Comparison of ENCODE assay signal across 11 mouse cellular contexts in the genomic region with DNA sequence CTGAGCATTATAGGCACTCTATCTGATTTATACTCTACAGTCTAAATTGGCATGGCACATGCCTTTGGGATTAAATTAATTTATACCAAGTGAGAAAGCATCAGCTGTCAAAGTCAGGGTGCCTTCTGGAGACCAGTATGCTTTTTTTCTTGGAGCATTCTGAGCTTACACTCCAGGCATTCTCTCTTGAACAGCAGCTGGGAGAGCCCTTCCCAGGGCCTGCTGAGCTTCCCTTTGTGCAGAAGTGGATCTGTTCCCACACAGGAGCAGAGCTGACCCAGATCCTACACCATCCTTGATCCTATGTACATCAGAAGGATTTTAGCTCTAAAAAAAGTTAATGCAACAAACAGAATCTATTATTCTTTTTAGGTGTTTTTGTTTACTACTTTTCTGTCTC. TPM values are rescaled to one million over a fixed set of nuclear protein-coding genes. Genes with fewer than 3 reads are reported as not detected.
DNase-seq lines count a peak whose midpoint lies in the region; ATAC-seq and TF ChIP-seq lines count a peak whose summit lies in the region.
"Had no signal": no experiment of that assay in that cellular context is flagged by ENCODE, and none has a peak within 500 bp of the region (broad histone marks: within the 10 kb centered on the region; RNA-seq: fewer than 3 reads in every experiment).

No protein-coding gene starts in this region.

- no peak overlapping the region for H3K4me2 ChIP-seq in hindbrain, embryonic 15.5 days
- no peak overlapping the region for H3K4me2 ChIP-seq in midbrain, postnatal 0 days (ENCODE audit: low read depth, low read length, poor library complexity, severe bottlenecking)
- H3K4me2 ChIP-seq: embryonic facial prominence, embryonic 13.5 days; lung, embryonic 15.5 days had no signal

- 0 out of 2 replicates have a peak overlapping the region, but pooled peaks have one; percentile 20 for H3K27ac ChIP-seq in hindbrain, embryonic 15.5 days (replicated peaks)
- no peak overlapping the region for H3K27ac ChIP-seq in midbrain, postnatal 0 days (ENCODE audit: low read depth, low read length)
- H3K27ac ChIP-seq: embryonic facial prominence, embryonic 13.5 days; lung, embryonic 15.5 days had no signal

- TF ChIP-seq POLR2A in lung, adult 2 months (IDR thresholded peaks at IDR 0.05; ENCODE audit: borderline replicate concordance, extremely low read depth, low read depth, low read length) = no peak

- intact Hi-C loops in heart, postnatal 36 days (cut with DNase I) = loop anchor here (5.0 kb wide), 1 partner anchor 119 kb away; no protein-coding TSS in a partner anchor
- intact Hi-C loops in left cerebral cortex, postnatal 36 days (cut with DNase I) = no loop called here

- peaks cover 15% of the 10 kb centered on the region for H3K4me1 ChIP-seq in hindbrain, embryonic 15.5 days (replicated peaks)
- H3K4me1 ChIP-seq in midbrain, postnatal 0 days (ENCODE audit: insufficient read depth, low read length) = no peaks in the 10 kb centered on the region
- no peaks in the 10 kb centered on the region for H3K4me1 ChIP-seq in lung, adult 2 months (ENCODE audit: control insufficient read depth, insufficient read depth, low read length)
- H3K4me1 ChIP-seq: lung, embryonic 15.5 days had no signal

- ATAC-seq in hindbrain, embryonic 15.5 days (ENCODE audit: low FRiP score, low read depth) = no peak
- ATAC-seq in midbrain, postnatal 0 days (ENCODE audit: low FRiP score) = no peak

- no peaks in the 10 kb centered on the region for H3K9me3 ChIP-seq in hindbrain, embryonic 15.5 days
- no peaks in the 10 kb centered on the region for H3K9me3 ChIP-seq in midbrain, postnatal 0 days (ENCODE audit: low read length)
- H3K9me3 ChIP-seq: embryonic facial prominence, embryonic 13.5 days; lung, embryonic 15.5 days had no signal

- TF ChIP-seq CTCF in midbrain, postnatal 0 days (IDR thresholded peaks at IDR 0.05) = no peak
- TF ChIP-seq CTCF in lung, adult 2 months (IDR thresholded peaks at IDR 0.05; ENCODE audit: insufficient read depth, low read length) = no peak

- peak; percentile 52 for DNase-seq in heart, adult 11 months
- DNase-seq in heart, adult 18-20 months = no peak
- DNase-seq in embryo, embryonic 9.5 days (ENCODE audit: extremely low spot score) = peak; percentile 23
- DNase-seq in midbrain, postnatal 0 days (ENCODE audit: low spot score) = peak; percentile 32
- DNase-seq in heart, postnatal 36 days = no peak
- no peak for DNase-seq in lung, adult 2 months
- no peak for DNase-seq in left cerebral cortex, postnatal 36 days (ENCODE audit: low spot score in 2 of 2)
- DNase-seq: adrenal gland, postnatal 36 days had no signal

- H3K4me3 ChIP-seq in hindbrain, embryonic 15.5 days = no peak overlapping the region
- no peak overlapping the region for H3K4me3 ChIP-seq in midbrain, postnatal 0 days (ENCODE audit: low read depth, low read length)
- no peak overlapping the region for H3K4me3 ChIP-seq in lung, adult 2 months (replicated peaks; ENCODE audit: extremely low read depth, low read depth, low read length)
- H3K4me3 ChIP-seq: embryonic facial prominence, embryonic 13.5 days; lung, embryonic 15.5 days had no signal

- H3K27me3 ChIP-seq in hindbrain, embryonic 15.5 days = no peaks in the 10 kb centered on the region
- H3K27me3 ChIP-seq in midbrain, postnatal 0 days (ENCODE audit: insufficient read depth, low read length) = no peaks in the 10 kb centered on the region
- H3K27me3 ChIP-seq: embryonic facial prominence, embryonic 13.5 days; lung, embryonic 15.5 days had no signal

- H3K9ac ChIP-seq in hindbrain, embryonic 15.5 days = no peak overlapping the region
- H3K9ac ChIP-seq in midbrain, postnatal 0 days (replicated peaks; ENCODE audit: low read length, poor library complexity, severe bottlenecking) = no peak overlapping the region
- H3K9ac ChIP-seq: lung, embryonic 15.5 days had no signal

- no peaks in the 10 kb centered on the region for H3K36me3 ChIP-seq in hindbrain, embryonic 15.5 days
- H3K36me3 ChIP-seq in midbrain, postnatal 0 days (ENCODE audit: insufficient read depth, low read length) = no peaks in the 10 kb centered on the region
- H3K36me3 ChIP-seq: embryonic facial prominence, embryonic 13.5 days; lung, embryonic 15.5 days had no signal

RNA-seq across cellular contexts. Expression of gene Cecr2, which starts 49.7 kb away (rescaled TPM):
- total RNA-seq in heart, adult 18-20 months (2021) = 10 to 100 TPM in 1 of 2 experiments, 1 to 10 TPM in 1; 9.8 to 12.5 TPM
- polyA plus RNA-seq in hindbrain, embryonic 15.5 days (2015; fragmentation: Nextera tagmentation; extraction: Ambion mirVana) = 3.0 and 4.3 TPM in 2 replicates
- 6.0 and 11.1 TPM in 2 replicates for total RNA-seq in midbrain, postnatal 0 days (2014; rRNA removed)
- polyA plus RNA-seq in midbrain, postnatal 0 days (2015; fragmentation: Nextera tagmentation; extraction: Ambion mirVana) = 0.43 and 1.1 TPM in 2 replicates
- total RNA-seq in heart, postnatal 36 days (2021) = 10 to 100 TPM; 16.4 to 20.3 TPM
- 6.4 and 8.3 TPM in 2 replicates for polyA plus RNA-seq in lung, adult 2 months (2012; rRNA removed)
- total RNA-seq in left cerebral cortex, postnatal 36 days (2021) = 1 to 10 TPM; 3.7 to 3.9 TPM

RNA-seq across cellular contexts. Expression of gene Slc25a18, which starts 57.5 kb away (rescaled TPM):
- total RNA-seq in heart, adult 18-20 months (2021) = under 1 TPM in 1 of 2 experiments, not detected in 1; 0.21 TPM
- polyA plus RNA-seq in hindbrain, embryonic 15.5 days (2015; fragmentation: Nextera tagmentation; extraction: Ambion mirVana) = 19.0 and 22.1 TPM in 2 replicates
- total RNA-seq in midbrain, postnatal 0 days (2014; rRNA removed) = 51.6 and 73.9 TPM in 2 replicates
- polyA plus RNA-seq in midbrain, postnatal 0 days (2015; fragmentation: Nextera tagmentation; extraction: Ambion mirVana) = 35.8 and 42.9 TPM in 2 replicates
- under 1 TPM in 1 of 2 experiments, not detected in 1; 0.25 TPM for total RNA-seq in heart, postnatal 36 days (2021)
- polyA plus RNA-seq in lung, adult 2 months (2012; rRNA removed) = 0.74 and 1.6 TPM in 2 replicates
- 10 to 100 TPM; 59.5 to 70.6 TPM for total RNA-seq in left cerebral cortex, postnatal 36 days (2021)
- polyA plus RNA-seq: lung, embryonic 15.5 days had no signal

Comparison
In these comparisons a context has a peak if more than half of its experiments do, and no peak if none do; other contexts are left out.
1. DNase-seq: peak in heart, adult 11 months (single experiment), embryo, embryonic 9.5 days (single experiment) and midbrain, postnatal 0 days (single experiment); none in heart, adult 18-20 months (0 of 2), heart, postnatal 36 days (0 of 2), lung, adult 2 months (single experiment) and left cerebral cortex, postnatal 36 days (0 of 2).
2. RNA of gene Slc25a18, which starts 57.5 kb away (total RNA-seq): 51.6 to 73.9 TPM in midbrain, postnatal 0 days and 59.5 to 70.6 TPM in left cerebral cortex, postnatal 36 days; 0.25 TPM in heart, postnatal 36 days and 0.21 TPM in heart, adult 18-20 months; every median in the first group is over 10 times any median in the second.